Mouse (Mus musculus) midbrain, postnatal 0 days (tissue): ENCODE data around the gene Mcat. TPM values are rescaled to one million over a fixed set of nuclear protein-coding genes. Genes with fewer than 3 reads are reported as not detected.

Experiments used
- ATAC-seq: fragments of 200-750 bp; cut with Nextera tagmentation; 2 replicates; pipeline ENCODE4 v1.8.0; 2017; ENCODE audit warnings: moderate number of reproducible peaks, mild to moderate bottlenecking, moderate TSS enrichment, moderate library complexity; ENCODE audit not compliant: low FRiP score
- DNase-seq: peaks from one replicate; pipeline ENCODE4 v3.0.0-alpha.2; 2015; ENCODE audit warnings: low spot score
- H3K27ac ChIP-seq: fragments of 300-500 bp; sonication (generic); 2 replicates; pipeline ENCODE4 v1.5.1; 2014; ENCODE audit warnings: low read depth, mild to moderate bottlenecking, low read length, mixed read lengths
- H3K27me3 ChIP-seq: fragments of 300-500 bp; sonication (generic); 2 replicates; pipeline ENCODE4 v1.6.1; 2014; ENCODE audit warnings: low read length, control low read depth, mixed read lengths; ENCODE audit not compliant: insufficient read depth
- H3K36me3 ChIP-seq: fragments of 300-500 bp; sonication (generic); 2 replicates; pipeline ENCODE4 v1.6.1; 2014; ENCODE audit warnings: low read length, control low read depth, mixed read lengths; ENCODE audit not compliant: insufficient read depth
- H3K4me1 ChIP-seq: fragments of 300-500 bp; sonication (generic); 2 replicates; pipeline ENCODE4 v1.6.1; 2014; ENCODE audit warnings: mild to moderate bottlenecking, control low read depth, antibody characterized with exemption, low read length, mixed read lengths; ENCODE audit not compliant: insufficient read depth
- H3K4me2 ChIP-seq: fragments of 300-500 bp; sonication (generic); 2 replicates; pipeline ENCODE4 v1.6.1; 2014; ENCODE audit warnings: low read depth, mild to moderate bottlenecking, low read length, mixed read lengths; ENCODE audit not compliant: poor library complexity, severe bottlenecking
- H3K4me3 ChIP-seq: fragments of 300-500 bp; sonication (generic); 2 replicates; pipeline ENCODE4 v1.5.1; 2014; ENCODE audit warnings: low read depth, mild to moderate bottlenecking, low read length, moderate library complexity
- H3K9ac ChIP-seq: fragments of 300-500 bp; sonication (generic); replicated peaks from 2 replicates; pipeline ENCODE4 v1.6.1; 2014; ENCODE audit warnings: mild to moderate bottlenecking, low read length, moderate library complexity, mixed read lengths; ENCODE audit not compliant: poor library complexity, severe bottlenecking
- H3K9me3 ChIP-seq: fragments of 300-500 bp; sonication (generic); 2 replicates; pipeline ENCODE4 v1.6.1; 2016; ENCODE audit warnings: low read length, control low read depth
- CTCF ChIP-seq: IDR thresholded peaks from 2 replicates; pipeline ENCODE4 v1.5.1; 2016; ENCODE audit warnings: antibody characterized with exemption, mild to moderate bottlenecking
- WGBS: fragments of 180-500 bp; shearing (Covaris S2); extraction: QIAGEN DNeasy Blood & Tissue Kit; methylation state at CpG from one replicate; pipeline ENCODE4 v1.1.7; 2014; 5-methylcytosine and 5-hydroxymethylcytosine counted together
- polyA plus RNA-seq: library from polyadenylated mRNA; unstranded; fragments of >200 nt; fragmentation: Nextera tagmentation; extraction: Ambion mirVana; gene quantifications from 2 replicates; pipeline ENCODE4 v1.2.1, GENCODE M21; 2015
- total RNA-seq: library from RNA; depleted of rRNA; stranded (reverse); fragments of >200 nt; gene quantifications from 2 replicates; pipeline ENCODE4 v1.2.3, GENCODE M21; 2014

The Mcat gene
- total and polyA plus RNA-seq, 2 experiments from 2014 or later: 34.6 to 43.9 TPM

- H3K4me3 ChIP-seq: no peak overlapping the region
- no peak for TF ChIP-seq CTCF
- no peaks in the 10 kb centered on the region for H3K4me1 ChIP-seq
- H3K9ac ChIP-seq: no peak overlapping the region
- peaks cover 39% of the 10 kb centered on the region for H3K36me3 ChIP-seq
- WGBS: 95% methylated on average over 12 of the region's 12 CpGs
- no peaks in the 10 kb centered on the region for H3K27me3 ChIP-seq
- no peak for DNase-seq
- no peak overlapping the region for H3K4me2 ChIP-seq
- ATAC-seq: no peak
- H3K9me3 ChIP-seq: no peaks in the 10 kb centered on the region
- H3K27ac ChIP-seq: no peak overlapping the region
Measured at GRCm38 (mm10) chr15:83573606-83574005, 10.0 kb upstream of the Mcat start.

- ATAC-seq (no peak), DNase-seq (no peak)
- 90% methylated on average over 4 of the region's 4 CpGs for WGBS
- Histone ChIP-seq H3K27ac (no peak overlapping the region), H3K9ac (no peak overlapping the region), H3K4me3 (no peak overlapping the region), H3K4me2 (no peak overlapping the region), H3K4me1 (no peaks in the 10 kb centered on the region), H3K36me3 (peaks cover 27% of the 10 kb centered on the region), H3K27me3 (no peaks in the 10 kb centered on the region), H3K9me3 (no peaks in the 10 kb centered on the region)
- no peak for TF ChIP-seq CTCF
Measured at GRCm38 (mm10) chr15:83572132-83572531, 8.5 kb upstream of the Mcat start.

- Histone ChIP-seq H3K9ac (no peak overlapping the region), H3K4me3 (no peak overlapping the region), H3K4me2 (no peak overlapping the region), H3K9me3 (no peaks in the 10 kb centered on the region), H3K4me1 (no peaks in the 10 kb centered on the region), H3K27ac (no peak overlapping the region), H3K36me3 (peaks cover 22% of the 10 kb centered on the region), H3K27me3 (no peaks in the 10 kb centered on the region)
- no peak for ATAC-seq
- 94% methylated on average over 5 of the region's 5 CpGs for WGBS
- no peak for TF ChIP-seq CTCF
- no peak for DNase-seq
Measured at GRCm38 (mm10) chr15:83571636-83572035, 8.0 kb upstream of the Mcat start.

GRCm38 (mm10) chr15:83570641-83571040, 7.1 kb upstream of the Mcat start:
- no peaks in the 10 kb centered on the region for H3K4me1 ChIP-seq
- H3K4me2 ChIP-seq: no peak overlapping the region
- DNase-seq (no peak), ATAC-seq (no peak)
- H3K27ac ChIP-seq: no peak overlapping the region
- H3K4me3 ChIP-seq: no peak overlapping the region
- peak; percentile 16; the same call in 1 of the 2 replicates for TF ChIP-seq CTCF
- H3K36me3 ChIP-seq: peaks cover 12% of the 10 kb centered on the region; the same call in 1 of the 2 replicates
- 69% methylated on average over 2 of the region's 2 CpGs for WGBS
- H3K27me3 ChIP-seq: no peaks in the 10 kb centered on the region; the same call in 1 of the 2 replicates
- no peak overlapping the region for H3K9ac ChIP-seq
- no peaks in the 10 kb centered on the region for H3K9me3 ChIP-seq

GRCm38 (mm10) chr15:83569682-83570081, 6.1 kb upstream of the Mcat start:
- no peak for ATAC-seq
- H3K27me3 ChIP-seq: no peaks in the 10 kb centered on the region; the same call in 1 of the 2 replicates
- 58% methylated on average over 11 of the region's 11 CpGs for WGBS

GRCm38 (mm10) chr15:83568544-83568943, 5.0 kb upstream of the Mcat start:
- H3K9me3 ChIP-seq: no peaks in the 10 kb centered on the region
- H3K4me1 ChIP-seq: no peaks in the 10 kb centered on the region; the same call in 1 of the 2 replicates
- no peak overlapping the region for H3K4me3 ChIP-seq
- DNase-seq: no peak
- 94% methylated on average over 5 of the region's 5 CpGs for WGBS
- no peak for ATAC-seq
- no peak overlapping the region for H3K27ac ChIP-seq
- no peak overlapping the region for H3K4me2 ChIP-seq
- peaks cover 10% of the 10 kb centered on the region for H3K27me3 ChIP-seq
- H3K36me3 ChIP-seq: no peaks in the 10 kb centered on the region
- TF ChIP-seq CTCF: no peak
- no peak overlapping the region for H3K9ac ChIP-seq

More at GRCm38 (mm10) chr15:83569682-83570081, 6.1 kb upstream of the Mcat start:
- H3K27ac ChIP-seq: no peak overlapping the region
- no peak overlapping the region for H3K4me3 ChIP-seq
- no peaks in the 10 kb centered on the region for H3K9me3 ChIP-seq
- TF ChIP-seq CTCF: no peak
- no peak for DNase-seq
- H3K36me3 ChIP-seq: peaks cover 3% of the 10 kb centered on the region; the same call in 1 of the 2 replicates
- no peaks in the 10 kb centered on the region for H3K4me1 ChIP-seq
- H3K4me2 ChIP-seq: no peak overlapping the region
- no peak overlapping the region for H3K9ac ChIP-seq
